In the genomic region with DNA sequence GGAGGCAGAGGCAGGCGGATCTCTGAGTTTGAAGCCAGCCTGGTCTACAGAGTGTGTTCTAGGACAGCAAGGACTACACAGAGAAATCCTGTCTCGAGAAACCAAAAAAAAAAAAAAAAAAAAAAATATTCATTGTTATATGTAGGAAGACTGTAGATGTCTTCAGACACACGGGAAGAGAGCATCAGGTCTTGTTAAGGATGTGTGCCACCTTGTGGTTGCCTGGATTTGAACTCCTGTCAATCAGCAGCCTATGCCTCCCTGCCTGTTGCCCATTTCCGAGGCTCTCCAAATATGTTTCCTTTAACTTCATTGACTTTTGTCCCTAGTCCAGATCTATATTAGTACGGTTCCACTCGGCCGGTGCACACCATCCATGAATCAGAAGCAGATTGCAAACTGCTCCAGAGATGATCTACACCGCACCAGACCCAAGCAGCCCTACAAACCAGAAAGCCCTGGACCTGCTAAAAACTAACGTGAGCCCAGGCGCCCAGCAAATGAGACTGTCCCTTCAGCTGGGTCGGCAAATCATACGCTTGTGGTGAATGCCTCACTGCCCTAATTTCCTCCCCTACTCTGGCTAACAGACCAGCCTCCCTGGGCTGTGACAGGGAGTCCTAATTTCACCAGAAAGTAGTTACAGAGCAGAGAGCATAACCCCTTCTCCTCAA, we compare ENCODE assay signal across 9 mouse cellular contexts. TPM values are rescaled to one million over a fixed set of nuclear protein-coding genes. Genes with fewer than 3 reads are reported as not detected.
A peak's percentile ranks its signal among the peaks of the same experiment; 100 is the strongest.
DNase-seq lines count a peak whose midpoint lies in the region; ATAC-seq and TF ChIP-seq lines count a peak whose summit lies in the region.
"Had no signal": no experiment of that assay in that cellular context is flagged by ENCODE, and none has a peak within 500 bp of the region (broad histone marks: within the 10 kb centered on the region; RNA-seq: fewer than 3 reads in every experiment).

No protein-coding gene starts in this region.

- no peaks in the 10 kb centered on the region for H3K27me3 ChIP-seq in forebrain, embryonic 14.5 days (replicated peaks; ENCODE audit: control insufficient read depth, insufficient read depth, low read length)
- no peaks in the 10 kb centered on the region for H3K27me3 ChIP-seq in forebrain, embryonic 13.5 days
- H3K27me3 ChIP-seq in liver, adult 2 months (ENCODE audit: control insufficient read depth, insufficient read depth, low read length) = no peaks in the 10 kb centered on the region
- no peaks in the 10 kb centered on the region for H3K27me3 ChIP-seq in E14TG2a.4 (ENCODE audit: insufficient read depth, low read length)
- H3K27me3 ChIP-seq: midbrain, embryonic 12.5 days had no signal

- no peak overlapping the region for H3K9ac ChIP-seq in forebrain, embryonic 14.5 days (ENCODE audit: low read length)
- H3K9ac ChIP-seq in forebrain, embryonic 13.5 days = no peak overlapping the region
- no peak overlapping the region for H3K9ac ChIP-seq in liver, adult 2 months (ENCODE audit: low read depth, low read length)

- H3K4me1 ChIP-seq in forebrain, embryonic 14.5 days (ENCODE audit: control insufficient read depth, insufficient read depth, low read length) = no peaks in the 10 kb centered on the region
- peaks cover 7% of the 10 kb centered on the region for H3K4me1 ChIP-seq in forebrain, embryonic 13.5 days
- peaks cover 4% of the 10 kb centered on the region; the same call in 1 of the 2 replicates for H3K4me1 ChIP-seq in liver, adult 2 months (ENCODE audit: control insufficient read depth, insufficient read depth, low read length)
- peaks cover 49% of the 10 kb centered on the region for H3K4me1 ChIP-seq in E14TG2a.4 (replicated peaks; ENCODE audit: low read depth, low read length)

- no peak for TF ChIP-seq POLR2A in liver, adult 2 months (IDR thresholded peaks at IDR 0.05; ENCODE audit: extremely low read depth, insufficient read depth, low read length)

- no peak overlapping the region for H3K4me2 ChIP-seq in forebrain, embryonic 14.5 days (ENCODE audit: low read length)
- H3K4me2 ChIP-seq in forebrain, embryonic 13.5 days = no peak overlapping the region

- TF ChIP-seq CTCF in liver, adult 2 months (IDR thresholded peaks at IDR 0.05; ENCODE audit: low read depth, low read length) = peak; percentile 31; the same call in 1 of the 2 replicates
- TF ChIP-seq CTCF in E14TG2a.4 (conservative IDR thresholded peaks at IDR 0.05; ENCODE audit: low read length) = no peak

- 87% methylated on average over 12 of the region's 12 CpGs for WGBS in forebrain, embryonic 14.5 days
- 84% methylated on average over 12 of the region's 12 CpGs for WGBS in forebrain, embryonic 13.5 days
- 69% methylated on average over 12 of the region's 12 CpGs for WGBS in liver, adult 2 months

- no peak overlapping the region for H3K4me3 ChIP-seq in forebrain, embryonic 14.5 days (ENCODE audit: low read depth, low read length)
- no peak overlapping the region for H3K4me3 ChIP-seq in forebrain, embryonic 13.5 days
- no peak overlapping the region for H3K4me3 ChIP-seq in liver, adult 2 months (ENCODE audit: insufficient read depth, low read depth, low read length)
- H3K4me3 ChIP-seq in E14TG2a.4 (replicated peaks; ENCODE audit: low read length) = 0 out of 2 replicates have a peak overlapping the region, but pooled peaks have one; percentile 88

- no peaks in the 10 kb centered on the region; the same call in 1 of the 2 replicates for H3K79me2 ChIP-seq in liver, adult 2 months (ENCODE audit: control insufficient read depth, insufficient read depth, low read length)

- H3K9me3 ChIP-seq in forebrain, embryonic 14.5 days (replicated peaks; ENCODE audit: control insufficient read depth, low read length) = no peaks in the 10 kb centered on the region
- H3K9me3 ChIP-seq in forebrain, embryonic 13.5 days (replicated peaks) = no peaks in the 10 kb centered on the region
- H3K9me3 ChIP-seq in E14TG2a.4 (ENCODE audit: low read length) = no peaks in the 10 kb centered on the region
- H3K9me3 ChIP-seq: midbrain, embryonic 12.5 days had no signal

- peaks cover 7% of the 10 kb centered on the region; the same call in 1 of the 2 replicates for H3K36me3 ChIP-seq in forebrain, embryonic 14.5 days (ENCODE audit: control insufficient read depth, insufficient read depth, low read length)
- peaks cover 7% of the 10 kb centered on the region; the same call in 1 of the 2 replicates for H3K36me3 ChIP-seq in forebrain, embryonic 13.5 days (ENCODE audit: poor library complexity, severe bottlenecking)
- H3K36me3 ChIP-seq in liver, adult 2 months (ENCODE audit: control insufficient read depth, insufficient read depth, low read length) = no peaks in the 10 kb centered on the region; the same call in 1 of the 2 replicates
- peaks cover 29% of the 10 kb centered on the region for H3K36me3 ChIP-seq in E14TG2a.4 (ENCODE audit: insufficient read depth, low read length)
- H3K36me3 ChIP-seq: midbrain, embryonic 12.5 days had no signal

- ATAC-seq in forebrain, embryonic 14.5 days = no peak
- no peak for ATAC-seq in forebrain, embryonic 13.5 days
- ATAC-seq in granulocyte monocyte progenitor cell, adult 5-6 weeks (replicated peaks; ENCODE audit: poor library complexity, severe bottlenecking) = no peak

- DNase-seq in forebrain, embryonic 14.5 days (ENCODE audit: low spot score) = peak; percentile 21
- peak; percentile 52 for DNase-seq in liver, adult 2 months (ENCODE audit: extremely low read depth, low read depth, low spot score)
- DNase-seq in liver = no peak
- peak; percentile 39 for DNase-seq in kidney, postnatal 14 days
- DNase-seq in adrenal gland, adult 8-10 months = no peak

- no peak overlapping the region for H3K27ac ChIP-seq in forebrain, embryonic 14.5 days (ENCODE audit: low read depth, low read length)
- H3K27ac ChIP-seq in forebrain, embryonic 13.5 days = no peak overlapping the region
- no peak overlapping the region for H3K27ac ChIP-seq in liver, adult 2 months (replicated peaks; ENCODE audit: insufficient read depth, low read depth, low read length)

RNA-seq across cellular contexts. Expression of a gene that starts 1.2 kb away (rescaled TPM):
- 5.0 and 6.2 TPM in 2 replicates for polyA plus RNA-seq in forebrain, embryonic 14.5 days (2014; fragmentation: Nextera tagmentation; extraction: Ambion mirVana)
- 9.1 and 11.3 TPM in 2 replicates for polyA plus RNA-seq in forebrain, embryonic 13.5 days (2015; fragmentation: Nextera tagmentation; extraction: Ambion mirVana)
- 9.3 and 16.4 TPM in 2 replicates for total RNA-seq in liver, adult 2 months (2014; rRNA removed)
- polyA plus RNA-seq in liver, adult 2 months (2012; rRNA removed) = 18.2 and 21.0 TPM in 2 replicates
- 10 to 100 TPM; 15.3 to 30.3 (median 23.0) TPM for total RNA-seq in adrenal gland, adult 8-10 months (2022)
- total RNA-seq in granulocyte monocyte progenitor cell, adult 5-6 weeks (2014; fragmentation: Nextera tagmentation) = 27.1 and 28.6 TPM in 2 replicates
- 19.0 and 19.8 TPM in 2 replicates for total RNA-seq in granulocyte monocyte progenitor cell, adult 5-6 weeks (2017)

RNA-seq across cellular contexts. Expression of a gene that starts 17.5 kb away (rescaled TPM):
- polyA plus RNA-seq in forebrain, embryonic 14.5 days (2014; fragmentation: Nextera tagmentation; extraction: Ambion mirVana) = 222 and 247 TPM in 2 replicates
- 229 and 232 TPM in 2 replicates for polyA plus RNA-seq in forebrain, embryonic 13.5 days (2015; fragmentation: Nextera tagmentation; extraction: Ambion mirVana)
- 27.4 and 36.0 TPM in 2 replicates for total RNA-seq in liver, adult 2 months (2014; rRNA removed)
- polyA plus RNA-seq in liver, adult 2 months (2012; rRNA removed) = 41.2 and 41.8 TPM in 2 replicates
- 100 to 1,000 TPM; 162 to 190 (median 174) TPM for total RNA-seq in adrenal gland, adult 8-10 months (2022)
- total RNA-seq in granulocyte monocyte progenitor cell, adult 5-6 weeks (2014; fragmentation: Nextera tagmentation) = 120 and 157 TPM in 2 replicates
- total RNA-seq in granulocyte monocyte progenitor cell, adult 5-6 weeks (2017) = 285 and 306 TPM in 2 replicates

RNA-seq across cellular contexts. Expression of a gene that starts 33.3 kb away (rescaled TPM):
- polyA plus RNA-seq in forebrain, embryonic 14.5 days (2014; fragmentation: Nextera tagmentation; extraction: Ambion mirVana) = 17.3 and 22.4 TPM in 2 replicates
- polyA plus RNA-seq in forebrain, embryonic 13.5 days (2015; fragmentation: Nextera tagmentation; extraction: Ambion mirVana) = 15.7 TPM in 2 replicates
- total RNA-seq in liver, adult 2 months (2014; rRNA removed) = 1.0 and 1.5 TPM in 2 replicates
- polyA plus RNA-seq in liver, adult 2 months (2012; rRNA removed) = 1.9 and 3.5 TPM in 2 replicates
- 10 to 100 TPM in 2 of 4 experiments, 1 to 10 TPM in 2; 5.7 to 13.4 (median 9.8) TPM for total RNA-seq in adrenal gland, adult 8-10 months (2022)
- 19.9 and 25.7 TPM in 2 replicates for total RNA-seq in granulocyte monocyte progenitor cell, adult 5-6 weeks (2014; fragmentation: Nextera tagmentation)
- total RNA-seq in granulocyte monocyte progenitor cell, adult 5-6 weeks (2017) = 3.8 and 4.1 TPM in 2 replicates

RNA-seq across cellular contexts. Expression of a gene that starts 40.4 kb away (rescaled TPM):
- polyA plus RNA-seq in forebrain, embryonic 14.5 days (2014; fragmentation: Nextera tagmentation; extraction: Ambion mirVana) = 43.6 and 47.1 TPM in 2 replicates
- polyA plus RNA-seq in forebrain, embryonic 13.5 days (2015; fragmentation: Nextera tagmentation; extraction: Ambion mirVana) = 41.0 and 47.5 TPM in 2 replicates
- total RNA-seq in liver, adult 2 months (2014; rRNA removed) = 1.8 and 5.3 TPM in 2 replicates
- polyA plus RNA-seq in liver, adult 2 months (2012; rRNA removed) = 19.6 and 22.1 TPM in 2 replicates
- 10 to 100 TPM; 43.9 to 78.6 (median 56.6) TPM for total RNA-seq in adrenal gland, adult 8-10 months (2022)
- 59.8 and 74.1 TPM in 2 replicates for total RNA-seq in granulocyte monocyte progenitor cell, adult 5-6 weeks (2014; fragmentation: Nextera tagmentation)
- 19.6 and 22.9 TPM in 2 replicates for total RNA-seq in granulocyte monocyte progenitor cell, adult 5-6 weeks (2017)

RNA-seq across cellular contexts. Expression of a gene that starts 40.4 kb away (rescaled TPM):
- polyA plus RNA-seq in forebrain, embryonic 14.5 days (2014; fragmentation: Nextera tagmentation; extraction: Ambion mirVana) = 1.2 and 1.5 TPM in 2 replicates
- 1.5 and 2.1 TPM in 2 replicates for polyA plus RNA-seq in forebrain, embryonic 13.5 days (2015; fragmentation: Nextera tagmentation; extraction: Ambion mirVana)
- 2.0 and 2.5 TPM in 2 replicates for total RNA-seq in liver, adult 2 months (2014; rRNA removed)
- 3.4 and 5.8 TPM in 2 replicates for polyA plus RNA-seq in liver, adult 2 months (2012; rRNA removed)
- 1 to 10 TPM in 3 of 4 experiments, under 1 TPM in 1; 0.49 to 3.2 (median 2.3) TPM for total RNA-seq in adrenal gland, adult 8-10 months (2022)
- 61.0 and 67.3 TPM in 2 replicates for total RNA-seq in granulocyte monocyte progenitor cell, adult 5-6 weeks (2014; fragmentation: Nextera tagmentation)
- 5.5 and 7.5 TPM in 2 replicates for total RNA-seq in granulocyte monocyte progenitor cell, adult 5-6 weeks (2017)

Comparison
In these comparisons a context has a peak if more than half of its experiments do, and no peak if none do; other contexts are left out.
1. DNase-seq: peak in forebrain, embryonic 14.5 days (single experiment), liver, adult 2 months (single experiment) and kidney, postnatal 14 days (single experiment); none in liver (single experiment) and adrenal gland, adult 8-10 months (single experiment).